Mouse (Mus musculus): ENCODE measurements at regions not wholly inside any gene's neighbourhood (a gene's known extent, or its start where the extent isn't known, plus 50 kb on each side); places are given as distances from the start of the nearest gene placed in this dataset.
"Not testable (repeated sequence)": the region's sequence is repeated elsewhere in the genome, so short reads cannot be mapped to it uniquely, and the experiment has no call there.

DNA sequence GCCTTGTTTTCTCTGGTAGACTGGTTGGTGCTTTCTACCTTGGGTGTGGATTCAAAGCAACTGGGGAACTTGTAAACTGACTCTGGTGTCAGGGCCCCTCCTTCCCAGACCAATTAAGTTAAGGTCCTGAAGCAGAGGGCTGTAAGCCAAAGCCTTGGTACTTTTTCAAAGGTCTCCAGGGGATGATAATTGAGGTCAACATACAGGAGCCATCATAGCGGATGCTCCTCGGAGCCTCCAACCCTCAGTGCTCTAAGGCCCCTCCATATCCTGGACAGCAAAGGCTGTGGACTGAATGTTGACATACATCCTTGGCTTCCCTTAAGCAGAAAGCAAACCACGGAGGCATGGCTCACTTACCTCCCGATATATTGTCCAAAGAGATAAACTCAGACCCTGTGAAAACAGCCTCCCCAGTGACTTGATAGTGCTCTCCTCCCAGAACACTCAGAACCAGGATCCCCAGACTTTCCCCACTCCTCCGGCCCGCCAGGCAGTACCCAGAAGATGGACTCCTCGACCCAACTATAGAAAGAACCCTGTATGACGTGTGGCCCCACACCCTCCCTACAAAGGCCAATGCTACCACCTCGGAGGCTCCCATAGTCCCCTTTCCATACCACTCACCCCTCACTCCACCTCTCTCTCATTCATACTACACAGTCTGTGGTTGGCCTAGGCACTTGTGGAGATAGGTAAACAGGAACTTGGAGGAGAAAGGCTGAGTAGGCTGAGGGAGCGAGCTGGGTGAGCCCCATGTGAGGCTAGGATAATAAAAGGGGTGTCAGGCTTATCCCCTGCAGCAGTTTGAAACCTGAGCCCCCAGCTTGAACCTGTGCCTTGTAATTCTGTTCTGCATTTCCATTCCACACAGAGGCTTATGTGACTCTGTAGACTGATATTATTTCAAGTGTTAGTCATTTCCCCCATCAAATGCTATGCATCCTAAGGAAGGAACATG lies 118.8 kb upstream of the Arid1b start:
- no peak for ATAC-seq (ENCODE audit: extremely low read depth, insufficient number of reproducible peaks, low FRiP score, poor library complexity, severe bottlenecking)

DNA sequence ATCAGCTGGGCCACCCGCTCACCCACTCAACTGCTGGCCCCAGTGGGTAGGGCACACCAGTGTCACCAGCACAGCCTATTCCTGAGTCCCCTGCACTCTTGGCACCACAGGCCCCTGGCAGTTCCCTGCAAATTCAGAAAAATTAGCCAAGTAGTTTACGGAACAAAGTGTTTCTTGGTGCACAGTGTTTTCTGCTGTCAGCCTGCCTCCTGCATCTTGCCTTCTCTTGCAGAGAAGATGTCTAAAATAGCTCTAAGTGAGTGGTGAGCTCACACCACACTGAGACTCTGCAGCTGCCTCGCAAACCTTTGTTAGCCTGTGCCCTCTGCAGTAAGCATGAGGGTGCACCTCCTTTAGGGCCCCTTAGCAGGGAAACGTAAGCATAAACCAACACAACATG lies 117.7 kb upstream of the Arid1b start:
- no peak for ATAC-seq (ENCODE audit: extremely low read depth, insufficient number of reproducible peaks, low FRiP score, poor library complexity, severe bottlenecking)

DNA sequence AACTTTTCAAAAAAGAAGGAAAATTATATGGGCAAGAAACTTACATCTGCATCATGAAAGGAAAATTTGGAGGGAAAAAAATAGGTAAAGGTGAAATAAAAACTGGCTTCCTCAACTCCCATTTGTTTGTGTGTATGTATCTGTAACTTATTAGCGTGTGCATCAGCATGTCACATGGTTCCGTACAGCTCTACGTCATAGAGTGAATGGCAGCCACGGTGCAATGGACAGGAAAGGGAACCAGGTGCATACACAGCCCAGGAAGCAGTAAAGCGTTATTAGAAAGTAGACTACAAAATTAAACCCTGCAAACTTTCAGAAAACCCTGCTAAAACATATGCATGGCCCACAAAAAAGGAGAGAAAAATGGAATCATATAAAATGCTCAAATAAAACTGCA lies 112.7 kb upstream of the Arid1b start:
- peak; percentile 74; the same call in 1 of the 2 replicates for ATAC-seq (ENCODE audit: extremely low read depth, insufficient number of reproducible peaks, low FRiP score, poor library complexity, severe bottlenecking)

DNA sequence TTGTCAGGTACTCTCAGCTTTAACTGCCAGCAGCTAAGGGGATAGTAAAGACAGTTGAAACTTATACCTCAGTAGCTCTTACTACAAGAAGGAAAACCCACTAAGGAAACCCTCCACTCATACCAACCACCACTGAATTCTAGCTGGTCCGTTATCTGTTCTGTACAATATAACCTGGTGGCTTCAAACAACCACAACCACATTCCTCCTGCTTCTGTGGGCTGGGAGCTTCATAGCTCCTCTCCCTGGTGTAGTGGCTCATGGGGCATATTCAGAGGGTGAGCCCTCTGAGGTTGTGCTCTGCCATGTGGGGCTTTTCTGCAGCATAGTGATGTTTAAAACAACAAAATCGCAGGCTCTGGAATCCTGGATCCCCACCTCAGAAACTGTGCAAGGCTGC lies 110.0 kb upstream of the Arid1b start:
- ATAC-seq (ENCODE audit: extremely low read depth, insufficient number of reproducible peaks, low FRiP score, poor library complexity, severe bottlenecking) = no peak

DNA sequence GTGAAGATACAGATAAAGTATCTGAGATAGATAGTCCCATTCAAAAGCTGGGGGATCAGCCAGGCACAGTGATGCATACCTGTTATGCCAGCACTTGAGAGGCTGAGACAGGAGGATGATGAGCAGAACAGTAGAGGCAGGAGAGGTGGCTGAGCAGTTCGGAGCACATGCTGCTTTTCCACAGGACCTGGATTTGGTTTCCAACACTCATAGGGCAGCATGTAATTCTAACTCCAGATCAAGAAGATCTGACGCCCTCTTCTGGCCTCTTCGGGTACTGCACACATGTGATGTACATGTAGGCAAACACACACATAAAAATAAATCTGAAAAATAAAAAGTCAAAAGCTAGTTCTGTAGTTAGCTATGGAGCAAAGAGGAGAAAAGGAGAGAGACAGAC lies 109.4 kb upstream of the Arid1b start:
- ATAC-seq (ENCODE audit: extremely low read depth, insufficient number of reproducible peaks, low FRiP score, poor library complexity, severe bottlenecking) = no peak

DNA sequence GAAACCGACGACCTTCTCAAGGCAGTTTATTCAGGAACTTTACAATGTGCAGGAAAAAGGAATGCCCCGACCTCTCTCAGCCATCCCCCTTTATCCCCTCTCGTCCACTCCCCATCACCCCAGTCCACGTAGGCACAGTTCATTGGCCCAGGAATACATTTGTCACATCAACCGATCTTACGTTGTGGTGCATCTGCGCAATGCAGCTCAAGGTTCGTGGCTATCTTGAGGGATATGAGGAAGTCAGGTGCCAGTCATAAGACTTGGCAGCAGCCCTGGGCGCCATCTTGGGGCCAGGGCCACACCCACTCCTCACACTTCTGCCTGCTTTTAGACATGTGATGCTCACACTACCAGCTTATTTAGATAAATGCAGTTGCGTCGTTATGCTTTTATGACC lies 106.8 kb upstream of the Arid1b start:
- ATAC-seq (ENCODE audit: extremely low read depth, insufficient number of reproducible peaks, low FRiP score, poor library complexity, severe bottlenecking) = not testable (repeated sequence)

DNA sequence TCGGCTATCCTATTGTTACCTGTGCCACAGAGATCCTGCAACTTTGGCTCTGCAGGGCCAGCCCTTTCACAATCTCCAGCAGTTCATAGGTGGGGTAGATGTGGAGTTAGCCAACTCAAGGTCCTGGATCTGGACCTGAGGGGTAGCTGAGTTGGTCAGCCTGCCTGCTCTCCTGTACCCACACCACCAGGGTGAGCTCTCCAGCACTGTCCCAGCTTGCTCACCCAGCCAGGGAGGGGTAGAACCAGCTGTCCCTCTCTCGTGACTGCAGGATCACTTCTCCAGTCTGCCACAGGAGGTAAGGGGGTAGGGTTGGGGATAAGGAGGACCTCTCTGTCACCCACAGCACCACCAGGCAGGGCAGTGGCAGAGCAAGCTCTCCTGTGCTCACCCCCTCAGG lies 104.6 kb upstream of the Arid1b start:
- ATAC-seq (ENCODE audit: extremely low read depth, insufficient number of reproducible peaks, low FRiP score, poor library complexity, severe bottlenecking) = no peak

DNA sequence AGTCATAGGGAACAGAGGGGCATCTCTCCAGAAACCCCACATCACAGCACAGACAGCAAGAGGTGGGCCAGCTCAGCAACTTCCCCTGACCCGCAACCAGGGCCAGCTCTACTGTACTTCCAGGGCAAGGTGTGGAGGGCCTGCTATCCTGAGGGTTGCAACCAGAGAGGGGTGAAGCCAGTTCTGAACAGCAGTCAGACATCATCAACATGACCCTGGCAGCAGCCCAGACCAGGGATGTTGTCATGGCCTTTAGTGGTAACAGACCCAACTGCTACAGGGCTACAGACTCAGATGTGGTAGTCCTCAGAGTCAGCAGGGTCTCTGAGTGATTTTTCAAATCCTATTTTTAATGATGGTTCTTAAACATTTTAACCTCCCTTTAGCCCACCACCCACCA lies 104.0 kb upstream of the Arid1b start:
- ATAC-seq (ENCODE audit: extremely low read depth, insufficient number of reproducible peaks, low FRiP score, poor library complexity, severe bottlenecking) = no peak

DNA sequence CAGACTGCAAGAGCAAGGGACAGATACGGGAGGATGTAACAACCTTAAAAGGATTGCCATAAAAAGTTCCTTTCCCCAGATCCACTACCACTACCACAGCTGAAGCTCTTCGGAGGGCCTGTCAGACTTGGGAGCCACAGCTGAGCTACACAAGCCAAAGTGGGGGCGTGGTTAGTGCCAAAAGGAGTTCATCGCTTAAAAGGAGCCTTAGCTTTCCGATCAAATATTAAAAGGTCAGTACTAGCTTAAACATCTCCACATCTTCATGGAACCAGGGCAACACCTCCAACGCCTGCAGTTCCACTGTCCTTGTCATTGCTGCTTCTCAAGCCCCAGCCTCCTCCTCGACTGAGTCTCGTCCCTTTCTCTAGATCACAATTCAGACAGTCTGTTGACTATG lies 102.6 kb upstream of the Arid1b start:
- ATAC-seq (ENCODE audit: extremely low read depth, insufficient number of reproducible peaks, low FRiP score, poor library complexity, severe bottlenecking) = no peak

DNA sequence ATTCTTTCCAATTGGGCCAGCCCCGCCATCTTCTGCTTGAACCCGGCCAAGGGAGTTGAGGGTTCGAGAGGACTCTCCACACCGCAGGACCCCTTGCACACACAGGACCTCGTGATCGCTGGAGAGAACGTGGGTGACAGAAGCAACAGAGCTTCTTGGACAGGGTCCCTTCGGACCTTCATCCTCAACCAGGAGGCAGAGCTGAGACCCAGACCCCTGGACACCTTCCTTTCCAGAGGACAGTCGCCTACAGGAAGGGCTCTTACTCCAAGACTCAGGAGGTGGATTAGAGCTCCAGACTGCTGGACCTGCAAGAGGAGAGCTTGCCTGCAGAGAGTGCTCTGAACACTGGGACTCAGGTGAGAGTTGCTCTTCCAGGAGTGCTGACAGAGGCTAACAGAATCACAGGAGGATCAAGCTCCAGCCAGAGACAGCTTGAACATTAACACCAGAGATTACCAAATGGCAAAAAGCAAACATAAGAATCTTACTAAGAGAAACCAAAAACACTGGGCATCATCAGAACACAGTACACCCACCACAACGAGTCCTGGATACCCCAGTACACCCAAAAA lies 99.3 kb upstream of the Arid1b start:
- ATAC-seq (ENCODE audit: extremely low read depth, insufficient number of reproducible peaks, low FRiP score, poor library complexity, severe bottlenecking) = not testable (repeated sequence)

DNA sequence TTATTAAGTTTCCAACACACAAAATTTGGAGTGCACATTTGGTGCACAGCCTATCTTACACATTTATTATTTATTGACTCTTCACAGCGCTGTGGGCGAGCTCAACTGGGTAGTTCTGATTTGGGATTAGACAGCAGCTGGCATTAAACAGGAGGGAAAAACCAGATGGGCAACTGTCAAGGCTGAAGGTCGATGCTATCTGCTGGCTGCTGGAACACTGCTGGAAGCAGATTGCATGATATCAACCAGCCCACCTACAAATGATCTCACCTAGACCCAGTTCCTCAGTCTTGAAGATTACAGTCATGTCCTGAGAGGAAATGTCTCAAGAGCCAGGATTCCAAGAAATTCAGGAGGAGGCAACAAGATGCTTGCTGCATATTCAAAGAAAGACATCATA lies 91.0 kb upstream of the Arid1b start:
- no peak for ATAC-seq (ENCODE audit: extremely low read depth, insufficient number of reproducible peaks, low FRiP score, poor library complexity, severe bottlenecking)

DNA sequence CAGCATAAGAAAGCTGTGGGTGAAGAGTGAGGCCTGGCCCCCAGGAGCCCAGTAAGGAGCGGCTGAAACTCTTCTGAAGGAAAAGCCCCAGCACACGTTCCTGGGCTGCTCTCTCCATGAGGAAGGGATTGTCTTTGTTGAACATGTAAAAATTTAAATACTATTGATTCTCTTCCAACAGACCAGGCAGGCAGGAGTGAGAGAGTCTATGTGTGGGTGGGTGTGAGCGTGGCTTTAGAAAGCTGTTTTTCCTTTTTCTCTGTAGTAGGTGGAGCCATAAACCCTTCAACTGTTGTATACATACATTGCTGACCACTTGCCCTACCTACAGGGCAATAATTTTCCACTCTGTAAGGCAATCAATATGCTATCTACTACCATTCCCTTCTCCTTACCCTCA lies 87.6 kb upstream of the Arid1b start:
- no peak for ATAC-seq (ENCODE audit: extremely low read depth, insufficient number of reproducible peaks, low FRiP score, poor library complexity, severe bottlenecking)

DNA sequence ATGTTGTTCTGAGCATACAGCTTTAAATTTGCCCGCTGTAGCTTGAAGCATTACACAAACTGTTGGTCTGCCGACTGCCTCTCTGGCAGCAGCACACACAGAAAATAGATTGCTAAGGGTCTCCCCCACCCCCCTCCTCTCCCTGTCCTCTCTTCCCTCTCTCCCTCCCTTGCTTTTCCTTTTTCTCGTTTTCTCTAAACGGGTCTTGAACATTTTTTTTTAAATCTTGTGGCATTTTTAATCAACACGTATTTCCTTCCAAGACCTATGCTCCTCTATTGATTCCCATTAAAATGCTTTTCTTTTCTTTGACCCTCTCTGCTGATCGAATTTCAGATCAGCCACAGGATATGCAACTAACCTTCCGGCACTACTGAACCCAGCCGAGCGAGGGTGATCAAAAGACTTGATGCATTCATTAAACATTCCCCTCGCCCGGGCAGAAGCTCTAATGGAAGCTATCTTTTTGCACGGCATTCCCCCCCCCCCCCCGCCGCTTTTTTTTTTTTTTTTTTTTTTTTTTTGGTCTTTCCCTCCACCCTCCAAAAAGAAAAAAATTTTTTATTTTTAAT lies 86.9 kb upstream of the Arid1b start:
- no peak for ATAC-seq (ENCODE audit: extremely low read depth, insufficient number of reproducible peaks, low FRiP score, poor library complexity, severe bottlenecking)

DNA sequence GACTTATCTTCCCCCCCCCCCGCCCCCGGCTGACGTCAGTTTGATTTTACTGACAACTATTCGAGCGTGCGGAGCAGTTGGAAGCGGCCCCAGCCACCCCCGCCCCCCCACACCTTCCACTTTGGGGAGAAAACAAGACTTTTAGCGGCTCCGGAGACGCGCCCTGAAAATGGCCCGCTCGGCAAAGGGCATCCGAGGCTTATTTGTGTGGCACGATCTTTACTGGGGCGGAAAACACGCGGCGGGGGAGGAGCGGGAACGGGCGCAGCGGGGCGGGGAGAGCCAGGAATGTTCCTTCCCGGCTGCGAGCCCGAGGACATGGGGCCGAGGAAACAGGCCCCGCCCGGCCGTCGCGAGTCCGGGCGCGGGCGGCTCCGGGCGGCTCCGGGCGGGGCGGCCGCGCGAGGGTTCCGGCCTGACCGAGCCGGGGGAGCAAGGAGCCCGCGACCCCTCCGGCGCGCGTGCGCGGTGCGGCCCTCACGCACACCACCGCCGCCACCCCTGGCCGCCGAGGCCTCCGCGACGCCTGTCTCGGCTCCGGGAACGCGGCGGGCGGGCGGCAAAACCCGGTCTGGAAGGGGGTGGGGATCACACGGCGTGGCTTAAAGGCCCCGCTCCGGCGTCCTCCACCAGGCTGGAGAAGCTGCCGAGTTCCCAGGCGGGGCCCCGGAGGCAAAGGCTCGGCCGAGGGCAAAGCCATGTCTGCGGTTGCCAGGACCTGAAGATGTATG lies 86.1 kb upstream of the Arid1b start:
- peak; percentile 72 for ATAC-seq (ENCODE audit: extremely low read depth, insufficient number of reproducible peaks, low FRiP score, poor library complexity, severe bottlenecking)

DNA sequence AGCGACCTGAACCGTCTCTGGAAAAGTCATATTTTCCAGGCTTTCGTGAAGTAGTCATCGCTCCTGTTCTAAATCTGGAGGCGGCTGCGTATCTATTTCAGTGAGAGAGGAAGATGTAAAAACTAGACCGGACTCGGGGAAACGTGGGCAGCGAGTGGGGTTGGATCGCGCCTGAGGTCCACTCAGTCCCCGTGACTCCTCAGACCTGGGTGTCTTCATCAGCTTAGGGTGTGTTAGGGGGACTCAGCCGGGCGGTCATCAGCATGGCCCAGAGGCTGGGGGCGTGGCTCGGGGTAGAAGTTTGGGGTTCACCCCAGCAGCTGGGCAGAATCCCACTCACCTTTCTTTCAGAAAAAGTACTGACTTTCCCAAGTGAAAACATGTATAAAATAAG lies 85.6 kb upstream of the Arid1b start:
- ATAC-seq (ENCODE audit: extremely low read depth, insufficient number of reproducible peaks, low FRiP score, poor library complexity, severe bottlenecking) = peak; percentile 7; the same call in 1 of the 2 replicates

DNA sequence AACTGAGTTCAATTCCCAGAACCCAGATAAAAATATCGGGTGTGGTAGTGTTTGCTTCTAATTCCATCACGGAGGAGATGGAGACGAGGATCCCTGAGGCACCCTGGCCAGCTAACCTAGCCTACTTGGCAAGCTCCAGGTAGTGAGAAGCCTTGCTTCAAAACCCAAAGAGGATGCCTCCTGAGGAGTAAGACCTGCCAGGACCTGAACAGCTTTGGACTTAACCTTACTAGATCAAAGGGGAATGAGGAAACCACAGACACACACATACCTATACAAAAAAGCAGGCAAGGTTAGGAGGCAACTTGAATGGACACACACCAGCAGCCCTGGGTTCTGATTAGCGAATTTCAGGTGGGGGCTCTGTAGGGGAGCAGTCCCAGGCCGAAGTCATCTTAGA lies 84.0 kb upstream of the Arid1b start:
- ATAC-seq (ENCODE audit: extremely low read depth, insufficient number of reproducible peaks, low FRiP score, poor library complexity, severe bottlenecking) = no peak

DNA sequence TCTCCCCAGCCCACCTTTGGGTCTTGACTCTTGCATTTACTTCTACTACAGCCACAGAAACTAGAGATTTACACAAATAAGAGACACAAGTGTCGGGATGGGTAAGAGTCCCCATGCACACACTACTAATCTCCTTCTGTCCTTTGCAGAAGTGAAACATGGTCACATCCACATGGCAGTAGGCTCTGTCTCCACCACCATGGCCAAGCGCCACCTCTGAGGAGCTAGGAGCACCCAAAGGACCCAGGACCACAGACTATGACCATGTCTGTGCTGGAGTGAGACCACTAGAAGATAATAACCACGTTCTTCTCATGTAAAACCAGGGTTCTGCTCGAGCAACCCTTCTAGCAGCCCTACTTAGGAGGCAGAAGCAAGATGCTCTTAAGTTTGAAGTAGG lies 81.1 kb upstream of the Arid1b start:
- no peak for ATAC-seq (ENCODE audit: extremely low read depth, insufficient number of reproducible peaks, low FRiP score, poor library complexity, severe bottlenecking)

DNA sequence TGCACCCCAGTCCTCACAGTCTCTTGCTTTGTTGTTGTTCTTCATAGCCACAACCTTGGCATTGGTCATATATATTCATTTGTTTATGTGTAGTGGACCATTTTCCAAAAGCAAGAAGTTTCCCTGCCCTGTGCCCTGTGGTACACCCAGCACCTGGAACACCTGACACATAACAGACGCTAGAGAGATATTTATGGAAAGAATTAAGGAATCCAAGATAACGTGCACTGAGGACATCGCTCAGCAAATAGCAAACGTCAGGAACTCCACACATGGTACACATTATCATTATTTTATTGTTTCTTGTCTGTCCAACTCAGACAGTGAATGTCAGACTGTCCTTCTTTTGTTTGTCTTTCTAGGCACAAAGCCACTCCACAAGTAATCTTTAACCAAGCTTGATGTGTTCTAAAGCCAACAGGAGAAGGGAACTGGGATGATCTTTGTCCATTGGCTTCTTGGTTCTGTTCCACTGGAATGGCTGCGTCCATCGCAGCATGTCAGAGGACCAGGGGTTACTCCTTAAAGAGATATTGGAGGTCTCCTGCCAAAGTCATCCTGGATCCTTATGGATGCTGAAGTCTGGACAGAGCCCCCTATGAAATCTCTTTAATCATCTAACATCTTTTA lies 74.2 kb upstream of the Arid1b start:
- no peak for ATAC-seq (ENCODE audit: extremely low read depth, insufficient number of reproducible peaks, low FRiP score, poor library complexity, severe bottlenecking)

DNA sequence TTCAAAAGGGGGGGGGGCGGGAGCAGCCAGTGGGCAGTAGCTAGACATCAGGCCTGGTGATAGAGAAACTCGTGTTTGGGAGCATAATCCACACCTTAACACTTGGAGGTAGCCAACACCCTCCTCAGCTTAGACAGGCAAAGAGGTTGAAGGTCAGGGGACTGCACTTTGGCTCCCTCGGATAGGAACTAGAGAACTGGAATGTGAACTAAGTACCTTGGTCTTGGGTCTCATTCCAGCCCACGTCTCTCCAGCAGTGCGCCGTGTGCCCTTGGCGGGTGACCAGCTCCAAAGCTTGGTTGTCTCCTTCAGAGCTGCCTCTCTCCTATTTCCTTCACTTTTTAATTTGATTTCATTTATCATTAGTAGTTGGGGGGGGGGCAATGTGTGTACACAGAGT lies 73.0 kb upstream of the Arid1b start:
- ATAC-seq (ENCODE audit: extremely low read depth, insufficient number of reproducible peaks, low FRiP score, poor library complexity, severe bottlenecking) = no peak

Measured in neutrophil, adult 5-6 weeks (primary cell).